Mouse (Mus musculus) right cerebral cortex, postnatal 25 days (tissue): ENCODE measurements around the gene Supt3.

Experiments
- DNase-seq: peaks from one replicate; pipeline ENCODE4 v3.0.0; 2022

The Supt3 gene

GRCm38 (mm10) chr17:44776738-44777270 lies at the start of gene Supt3:
Supt3 (plus strand) TSS chr17:44777152.
- DNase-seq = peak; percentile 98

GRCm38 (mm10) chr17:44727675-44728074 lies 49.3 kb upstream of the Supt3 start:
- no peak for DNase-seq

- DNase-seq = no peak
Measured at GRCm38 (mm10) chr17:44728464-44728863, 48.5 kb upstream of the Supt3 start.

GRCm38 (mm10) chr17:44733544-44734310 lies 43.2 kb upstream of the Supt3 start:
- DNase-seq = no peak

- peak; percentile 60 for DNase-seq
Measured at GRCm38 (mm10) chr17:44734501-44735222, 42.3 kb upstream of the Supt3 start.

GRCm38 (mm10) chr17:44735223-44735990 lies 41.5 kb upstream of the Supt3 start:
- DNase-seq = peak; percentile 30

GRCm38 (mm10) chr17:44735991-44736561 lies 40.9 kb upstream of the Supt3 start:
- DNase-seq = peak; percentile 82

- DNase-seq = peak; percentile 21
Measured at GRCm38 (mm10) chr17:44737275-44738120, 39.5 kb upstream of the Supt3 start.

- DNase-seq = no peak
Measured at GRCm38 (mm10) chr17:44738121-44738637, 38.8 kb upstream of the Supt3 start.

- no peak for DNase-seq
Measured at GRCm38 (mm10) chr17:44742246-44742645, 34.7 kb upstream of the Supt3 start.

GRCm38 (mm10) chr17:44743780-44744179 lies 33.2 kb upstream of the Supt3 start:
- DNase-seq = no peak

- no peak for DNase-seq
Measured at GRCm38 (mm10) chr17:44745378-44745777, 31.6 kb upstream of the Supt3 start.

- DNase-seq = no peak
Measured at GRCm38 (mm10) chr17:44766318-44766717, 10.6 kb upstream of the Supt3 start.

GRCm38 (mm10) chr17:44766975-44767374 lies 10.0 kb upstream of the Supt3 start:
- DNase-seq = no peak

GRCm38 (mm10) chr17:44767375-44767774 lies 9.6 kb upstream of the Supt3 start:
- DNase-seq = no peak

GRCm38 (mm10) chr17:44768522-44768921 lies 8.4 kb upstream of the Supt3 start:
- DNase-seq = no peak

- DNase-seq = no peak
Measured at GRCm38 (mm10) chr17:44770871-44771270, 6.1 kb upstream of the Supt3 start.

- DNase-seq = no peak
Measured at GRCm38 (mm10) chr17:44772576-44772975, 4.4 kb upstream of the Supt3 start.

- DNase-seq = peak; percentile 78
Measured at GRCm38 (mm10) chr17:44777337-44777804, 419 bp downstream of the Supt3 start.

GRCm38 (mm10) chr17:44778141-44778540 lies 1.2 kb downstream of the Supt3 start:
- DNase-seq = no peak

- DNase-seq = no peak
Measured at GRCm38 (mm10) chr17:44780353-44780752, 3.4 kb downstream of the Supt3 start.
